Mouse (Mus musculus) splenic B cell, adult 2 months (primary cell): ENCODE data around the gene Cxcr5.

Experiments
- DNase-seq: peaks from one replicate; pipeline ENCODE4 v3.0.0-alpha.2; 2011; ENCODE audit warnings: low read depth, low spot score
- H3K27me3 ChIP-seq: 2 replicates; pipeline ENCODE4 v1.6.1; 2012; ENCODE audit warnings: mild to moderate bottlenecking, low read length, moderate library complexity, mixed read lengths; ENCODE audit not compliant: control insufficient read depth, poor library complexity, insufficient read depth, severe bottlenecking
- H3K36me3 ChIP-seq: 2 replicates; pipeline ENCODE4 v1.6.1; 2012; ENCODE audit warnings: mild to moderate bottlenecking, low read length, moderate library complexity, mixed read lengths; ENCODE audit not compliant: control insufficient read depth, poor library complexity, insufficient read depth, severe bottlenecking

Cxcr5 gene

DNA sequence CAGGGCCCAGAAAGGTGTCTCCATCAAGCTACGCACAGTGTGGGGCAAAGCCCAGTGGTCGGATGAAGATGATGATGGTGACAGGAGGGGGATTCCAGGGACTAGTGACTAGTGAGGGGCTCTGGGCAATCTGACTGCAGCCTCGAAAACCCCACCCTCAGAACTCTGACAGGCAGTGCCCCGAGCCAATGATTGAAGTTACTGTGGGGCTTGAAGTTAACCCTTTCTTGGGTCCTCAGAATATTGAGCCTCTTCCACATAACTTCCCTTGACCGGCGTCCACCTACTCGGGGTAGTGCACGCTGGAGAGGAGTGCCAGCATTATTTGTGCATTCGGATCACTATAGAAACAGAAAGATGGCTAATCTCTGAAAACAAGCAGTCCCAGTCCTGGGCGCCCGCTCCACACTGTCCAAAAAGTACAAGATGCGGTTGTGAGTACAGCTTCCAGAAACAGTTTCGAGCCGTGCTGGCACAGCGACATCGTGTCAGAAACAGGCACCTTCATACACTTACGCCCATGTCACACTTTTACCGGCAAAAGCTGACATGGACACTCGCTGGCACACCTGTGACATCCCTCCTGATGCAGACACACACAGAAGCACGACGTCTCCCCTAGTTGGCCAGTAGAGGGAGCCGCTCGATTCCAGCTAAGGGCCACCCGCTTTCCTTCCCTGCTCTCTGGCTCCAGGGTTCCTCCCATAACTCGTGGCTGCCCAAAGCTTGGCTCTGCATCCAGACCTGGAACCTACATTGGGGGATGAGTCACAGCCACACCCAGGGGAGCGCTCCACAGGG, 81.8 kb downstream of the Cxcr5 start:
- Histone ChIP-seq H3K27me3 (no peaks in the 10 kb centered on the region), H3K36me3 (no peaks in the 10 kb centered on the region)
- DNase-seq, result peak; percentile 82

DNA sequence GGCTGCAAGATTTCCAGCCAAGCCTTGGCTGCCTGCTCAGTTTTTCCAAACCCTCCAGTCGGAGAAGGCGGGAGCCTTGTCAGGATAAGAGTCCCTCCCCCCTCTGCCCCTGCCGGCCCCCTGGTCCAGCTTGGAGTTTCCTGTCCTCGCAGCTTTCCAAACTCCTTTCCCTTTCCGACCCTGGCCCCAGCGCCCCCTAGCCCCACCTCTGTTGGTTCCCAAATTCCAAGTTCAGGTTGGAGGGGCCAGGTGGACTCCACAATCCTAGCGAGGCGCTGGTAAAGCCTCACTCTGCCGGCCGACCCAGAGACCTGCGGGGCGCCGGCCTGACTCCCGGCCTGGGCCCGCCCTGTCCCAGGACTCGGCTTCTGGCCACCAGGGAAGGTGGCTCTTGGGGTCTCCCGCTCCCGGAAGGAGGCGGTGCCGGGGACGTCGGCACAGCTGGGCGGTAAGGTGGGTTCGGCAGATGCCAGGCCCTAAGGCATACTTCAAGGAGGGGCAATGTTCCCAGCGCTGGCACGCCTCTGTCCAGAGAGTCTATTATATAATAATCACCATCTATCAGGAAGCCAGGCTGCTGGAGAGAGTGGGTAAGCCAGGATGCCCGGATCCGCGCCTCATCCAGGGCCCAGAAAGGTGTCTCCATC, 82.6 kb downstream of the Cxcr5 start:
- DNase-seq, result no peak
- Histone ChIP-seq H3K36me3 (no peaks in the 10 kb centered on the region), H3K27me3 (no peaks in the 10 kb centered on the region)

- no peaks in the 10 kb centered on the region for H3K27me3 ChIP-seq
- H3K36me3 ChIP-seq, result no peaks in the 10 kb centered on the region
- DNase-seq, result no peak
Observed at GRCm38 (mm10) chr9:44478229-44478921, 83.3 kb downstream of the Cxcr5 start.

GRCm38 (mm10) chr9:44477339-44478228, 84.1 kb downstream of the Cxcr5 start:
- no peaks in the 10 kb centered on the region for H3K27me3 ChIP-seq
- no peaks in the 10 kb centered on the region for H3K36me3 ChIP-seq
- peak; percentile 87 for DNase-seq

- Histone ChIP-seq H3K36me3 (no peaks in the 10 kb centered on the region), H3K27me3 (no peaks in the 10 kb centered on the region)
- DNase-seq, result no peak
Observed at GRCm38 (mm10) chr9:44475936-44476335, 85.7 kb downstream of the Cxcr5 start.

GRCm38 (mm10) chr9:44474327-44474726, 87.3 kb downstream of the Cxcr5 start:
- DNase-seq, result no peak
- Histone ChIP-seq H3K27me3 (no peaks in the 10 kb centered on the region), H3K36me3 (no peaks in the 10 kb centered on the region)

- no peaks in the 10 kb centered on the region for H3K36me3 ChIP-seq
- no peaks in the 10 kb centered on the region for H3K27me3 ChIP-seq
- DNase-seq, result peak; percentile 45
Observed at GRCm38 (mm10) chr9:44473184-44473583, 88.5 kb downstream of the Cxcr5 start.

DNA sequence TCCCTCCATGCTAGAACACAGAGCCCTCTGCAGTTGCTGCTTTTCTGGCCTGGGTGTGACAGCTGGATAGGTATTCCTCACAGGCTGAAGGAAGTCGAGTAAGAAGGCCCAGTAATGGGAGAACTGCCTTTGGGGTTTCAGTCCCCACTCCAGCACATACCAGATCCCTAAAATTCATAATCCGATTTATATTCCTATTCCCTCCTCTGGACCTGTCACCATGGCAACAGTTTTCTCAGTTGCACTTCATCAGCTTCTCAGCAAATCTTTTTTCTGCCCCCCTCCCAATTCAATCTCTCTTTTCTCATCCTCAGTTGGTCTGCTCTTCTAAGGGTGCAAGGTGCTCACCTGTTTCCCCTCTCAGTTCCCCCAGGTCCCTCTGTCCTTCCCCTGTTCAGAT, 92.9 kb downstream of the Cxcr5 start:
- Histone ChIP-seq H3K36me3 (no peaks in the 10 kb centered on the region), H3K27me3 (no peaks in the 10 kb centered on the region)
- no peak for DNase-seq

DNA sequence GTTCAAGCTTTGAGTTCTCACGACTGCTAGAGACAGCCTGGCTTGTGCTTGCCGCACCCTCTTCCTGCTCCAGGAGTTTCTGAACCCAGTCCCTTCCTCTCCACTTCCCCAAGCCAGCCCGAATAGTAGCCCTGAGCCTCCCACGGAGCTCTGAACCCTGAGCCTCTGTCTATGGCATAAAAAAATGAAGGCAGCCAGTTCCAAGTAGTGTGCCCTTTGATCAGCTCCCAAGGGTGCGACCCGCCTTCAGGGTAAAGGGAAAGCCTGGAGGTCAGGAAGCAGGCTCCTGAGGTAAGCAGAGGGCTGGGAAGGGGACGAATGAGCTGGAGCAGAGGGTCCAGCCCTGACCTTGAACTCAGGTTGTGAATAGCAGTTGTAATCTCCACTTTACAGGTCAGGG, 93.5 kb downstream of the Cxcr5 start:
- no peak for DNase-seq
- Histone ChIP-seq H3K27me3 (no peaks in the 10 kb centered on the region), H3K36me3 (no peaks in the 10 kb centered on the region)

- Histone ChIP-seq H3K27me3 (no peaks in the 10 kb centered on the region), H3K36me3 (no peaks in the 10 kb centered on the region)
- peak; percentile 52 for DNase-seq
Observed at GRCm38 (mm10) chr9:44461950-44462349, 99.7 kb downstream of the Cxcr5 start.
